ENCODE assay signal across 10 mouse cellular contexts in the genomic region with DNA sequence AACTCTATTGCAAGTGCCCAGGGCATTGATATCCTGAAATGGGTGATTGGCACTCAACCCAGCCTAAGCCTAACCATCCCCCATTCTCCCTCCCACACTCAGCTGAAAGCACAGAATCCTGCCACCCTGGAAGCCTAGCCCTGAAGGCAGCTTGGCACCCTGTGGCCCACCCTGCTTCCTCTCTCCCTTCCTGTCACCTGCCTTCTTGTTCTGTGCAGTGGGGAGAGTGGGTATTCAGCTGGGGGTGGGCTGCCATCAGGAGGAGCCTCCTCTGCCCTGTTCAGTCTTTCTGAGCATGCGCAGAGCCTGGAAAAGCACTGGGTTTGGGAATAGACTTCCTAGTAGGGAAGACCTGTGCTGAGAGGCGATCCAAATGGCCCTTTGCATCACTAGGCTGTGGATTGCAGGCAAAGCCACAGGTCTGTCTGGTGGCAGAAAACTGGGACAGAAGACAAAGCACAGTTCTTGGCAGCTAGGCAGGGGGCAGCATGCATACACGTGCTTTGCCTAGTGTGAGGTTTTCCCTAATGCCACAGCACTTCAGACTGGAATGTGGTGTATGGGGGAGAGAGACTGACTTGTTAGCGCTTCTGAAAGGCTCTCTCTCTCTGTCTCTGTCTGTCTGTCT.
DNase-seq lines count a peak whose midpoint lies in the region; ATAC-seq and TF ChIP-seq lines count a peak whose summit lies in the region.
"Had no signal": no experiment of that assay in that cellular context is flagged by ENCODE, and none has a peak within 500 bp of the region (broad histone marks: within the 10 kb centered on the region; RNA-seq: fewer than 3 reads in every experiment).

No protein-coding gene starts in this region.

- intact Hi-C loops in gastrocnemius, adult 2 months (cut with DNase I): no loop called here

- no peak for DNase-seq in hindbrain, embryonic 11.5 days (ENCODE audit: low spot score)
- no peak for DNase-seq in hindbrain, embryonic 10.5 days (ENCODE audit: low spot score)
- DNase-seq in fibroblast of lung, adult 2 months (ENCODE audit: low read depth): peak; percentile 7
- peak; percentile 64 to 71 for DNase-seq in layer of hippocampus, adult 2 months (ENCODE audit: low spot score in 2 of 2)
- peak; percentile 33 for DNase-seq in midbrain, postnatal 0 days (ENCODE audit: low spot score)
- no peak for DNase-seq in urinary bladder, postnatal 36 days (ENCODE audit: low spot score in 2 of 2)
- DNase-seq in gastrocnemius, adult 2 months: no peak
- DNase-seq in heart, adult 9 months (ENCODE audit: low spot score in 2 of 2): no peak
- DNase-seq: kidney, adult 2 months had no signal

- WGBS in hindbrain, embryonic 11.5 days: 51% methylated on average over 4 of the region's 4 CpGs
- WGBS in hindbrain, embryonic 10.5 days: 35% methylated on average over 4 of the region's 4 CpGs
- WGBS in midbrain, postnatal 0 days: 38% methylated on average over 4 of the region's 4 CpGs

- H3K9ac ChIP-seq in hindbrain, embryonic 11.5 days (ENCODE audit: low read depth, low read length): peak overlapping the region; percentile 45
- peak overlapping the region; percentile 50; the same call in 1 of the 2 replicates for H3K9ac ChIP-seq in midbrain, postnatal 0 days (replicated peaks; ENCODE audit: low read length, poor library complexity, severe bottlenecking)
- H3K9ac ChIP-seq: lung, embryonic 15.5 days had no signal

- H3K4me3 ChIP-seq in hindbrain, embryonic 11.5 days (ENCODE audit: low read depth, low read length): no peak overlapping the region
- H3K4me3 ChIP-seq in hindbrain, embryonic 10.5 days: no peak overlapping the region
- peak overlapping the region; percentile 68 for H3K4me3 ChIP-seq in layer of hippocampus, adult 2 months
- peak overlapping the region; percentile 10; the same call in 1 of the 2 replicates for H3K4me3 ChIP-seq in midbrain, postnatal 0 days (ENCODE audit: low read depth, low read length)
- no peak overlapping the region for H3K4me3 ChIP-seq in gastrocnemius, adult 2 months
- H3K4me3 ChIP-seq: lung, embryonic 15.5 days had no signal

- 0 out of 2 replicates have a peak, but pooled peaks have one; percentile 7 for TF ChIP-seq CTCF in layer of hippocampus, adult 2 months (conservative IDR thresholded peaks at IDR 0.05)
- TF ChIP-seq CTCF in midbrain, postnatal 0 days (IDR thresholded peaks at IDR 0.05): peak; percentile 48
- no peak for TF ChIP-seq CTCF in gastrocnemius, adult 2 months (IDR thresholded peaks at IDR 0.05)

- H3K4me2 ChIP-seq in hindbrain, embryonic 11.5 days (replicated peaks; ENCODE audit: low read depth, low read length): peak overlapping the region; percentile 11; the same call in 1 of the 2 replicates
- H3K4me2 ChIP-seq in midbrain, postnatal 0 days (ENCODE audit: low read depth, low read length, poor library complexity, severe bottlenecking): peak overlapping the region; percentile 83
- H3K4me2 ChIP-seq: lung, embryonic 15.5 days had no signal

- no peak overlapping the region for H3K27ac ChIP-seq in hindbrain, embryonic 11.5 days (ENCODE audit: low read depth, low read length)
- no peak overlapping the region for H3K27ac ChIP-seq in hindbrain, embryonic 10.5 days
- peak overlapping the region; percentile 98 for H3K27ac ChIP-seq in layer of hippocampus, adult 2 months
- peak overlapping the region; percentile 87 for H3K27ac ChIP-seq in midbrain, postnatal 0 days (ENCODE audit: low read depth, low read length)
- H3K27ac ChIP-seq in gastrocnemius, adult 2 months: no peak overlapping the region
- H3K27ac ChIP-seq: lung, embryonic 15.5 days had no signal

- peaks cover 9% of the 10 kb centered on the region for H3K4me1 ChIP-seq in hindbrain, embryonic 11.5 days (replicated peaks; ENCODE audit: control insufficient read depth, insufficient read depth, low read length)
- peaks cover 42% of the 10 kb centered on the region for H3K4me1 ChIP-seq in hindbrain, embryonic 10.5 days (replicated peaks)
- peaks cover 20% of the 10 kb centered on the region; the same call in 1 of the 2 replicates for H3K4me1 ChIP-seq in midbrain, postnatal 0 days (ENCODE audit: insufficient read depth, low read length)

- no peaks in the 10 kb centered on the region for H3K36me3 ChIP-seq in hindbrain, embryonic 11.5 days (ENCODE audit: control insufficient read depth, insufficient read depth, low read length)
- H3K36me3 ChIP-seq in hindbrain, embryonic 10.5 days: no peaks in the 10 kb centered on the region
- H3K36me3 ChIP-seq in midbrain, postnatal 0 days (ENCODE audit: insufficient read depth, low read length): 0 out of 2 replicates have a peak, but pooled peaks cover 3% of the 10 kb centered on the region
- H3K36me3 ChIP-seq: lung, embryonic 15.5 days had no signal

- H3K27me3 ChIP-seq in hindbrain, embryonic 11.5 days (ENCODE audit: control insufficient read depth, insufficient read depth, low read length): peaks cover 8% of the 10 kb centered on the region
- peaks cover 58% of the 10 kb centered on the region for H3K27me3 ChIP-seq in hindbrain, embryonic 10.5 days (ENCODE audit: insufficient read depth, poor library complexity, severe bottlenecking)
- no peaks in the 10 kb centered on the region for H3K27me3 ChIP-seq in midbrain, postnatal 0 days (ENCODE audit: insufficient read depth, low read length)

- no peak for ATAC-seq in hindbrain, embryonic 11.5 days (ENCODE audit: low FRiP score)
- ATAC-seq in midbrain, postnatal 0 days (ENCODE audit: low FRiP score): no peak

- no peaks in the 10 kb centered on the region for H3K9me3 ChIP-seq in hindbrain, embryonic 11.5 days (ENCODE audit: control insufficient read depth, low read length)
- no peaks in the 10 kb centered on the region for H3K9me3 ChIP-seq in hindbrain, embryonic 10.5 days
- no peaks in the 10 kb centered on the region for H3K9me3 ChIP-seq in midbrain, postnatal 0 days (ENCODE audit: low read length)
- H3K9me3 ChIP-seq: lung, embryonic 15.5 days had no signal

Comparison
In these comparisons a context has a peak if more than half of its experiments do, and no peak if none do; other contexts are left out.
1. DNase-seq: peak in fibroblast of lung, adult 2 months (single experiment), layer of hippocampus, adult 2 months (2 of 2) and midbrain, postnatal 0 days (single experiment); none in hindbrain, embryonic 11.5 days (single experiment), hindbrain, embryonic 10.5 days (single experiment), urinary bladder, postnatal 36 days (0 of 2), gastrocnemius, adult 2 months (single experiment) and heart, adult 9 months (0 of 2).
2. H3K27ac ChIP-seq: peak in layer of hippocampus, adult 2 months (single experiment) and midbrain, postnatal 0 days (single experiment); none in hindbrain, embryonic 11.5 days (single experiment), hindbrain, embryonic 10.5 days (single experiment) and gastrocnemius, adult 2 months (single experiment).
3. H3K4me3 ChIP-seq: peak in layer of hippocampus, adult 2 months (single experiment) and midbrain, postnatal 0 days (single experiment); none in hindbrain, embryonic 11.5 days (single experiment), hindbrain, embryonic 10.5 days (single experiment) and gastrocnemius, adult 2 months (single experiment).